Mouse (Mus musculus): Measurements from ENCODE around the gene Ptpn5.

The Ptpn5 gene

DNA sequence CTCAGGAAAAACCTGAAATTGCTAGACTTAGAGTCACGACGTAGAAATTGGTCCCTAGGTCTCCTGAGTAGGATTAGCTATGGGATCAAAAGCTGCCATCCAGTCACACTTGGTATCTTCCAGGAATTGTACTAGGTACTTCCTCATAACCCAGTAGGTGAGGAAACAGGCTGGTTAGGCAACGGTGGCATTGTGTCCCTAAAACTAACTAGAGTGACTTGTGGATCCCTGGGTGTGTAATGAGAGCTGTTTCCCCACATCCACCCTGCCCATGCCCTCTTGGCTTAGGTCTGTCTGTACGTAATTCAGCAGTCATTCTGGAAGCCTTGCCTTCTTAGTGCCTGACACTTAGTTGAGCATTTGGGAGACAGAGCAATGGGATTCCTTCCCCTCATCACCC, 77.2 kb downstream of the Ptpn5 start:
- no peak for DNase-seq (ENCODE audit: low spot score)

DNA sequence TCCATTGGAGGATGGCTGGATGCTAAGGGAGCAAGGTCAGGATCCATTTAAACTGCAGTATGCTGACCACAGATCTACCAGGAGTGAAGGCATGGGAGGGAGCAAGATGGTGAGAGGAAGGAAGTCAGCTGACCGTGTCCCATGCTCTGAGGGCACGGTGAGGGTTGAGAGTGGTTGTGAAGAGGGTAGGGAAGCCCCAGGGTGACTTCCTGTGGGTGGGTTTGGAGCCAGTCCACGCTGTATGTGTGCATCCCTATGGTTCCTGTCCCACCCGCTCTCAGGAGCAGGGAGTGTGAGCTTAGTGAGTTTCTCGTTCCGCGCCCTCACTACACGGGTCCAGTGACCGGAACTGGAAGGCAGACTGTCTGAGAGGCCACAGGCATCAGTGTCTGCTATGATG, 77.7 kb downstream of the Ptpn5 start:
- DNase-seq (ENCODE audit: low spot score) = no peak

DNA sequence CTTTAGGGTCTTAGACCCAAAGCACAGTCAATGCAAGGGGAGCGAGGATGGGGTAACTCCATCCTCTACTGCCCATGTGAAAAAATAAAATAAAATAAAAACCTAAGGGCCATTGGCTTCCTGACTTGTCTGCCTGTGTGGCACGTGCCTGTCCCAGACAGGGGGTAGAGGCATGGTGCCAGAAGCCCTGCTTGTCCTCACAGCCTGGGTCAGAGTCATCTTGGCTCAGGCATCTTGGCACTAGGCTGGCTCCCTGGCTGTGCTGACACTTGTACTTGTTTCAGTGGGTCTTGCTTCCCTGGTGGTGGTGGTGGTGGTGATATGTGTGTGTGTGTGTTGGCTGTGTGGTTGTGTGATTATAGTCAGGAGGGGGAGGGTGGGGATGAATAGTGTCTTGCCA, 78.8 kb downstream of the Ptpn5 start:
- DNase-seq (ENCODE audit: low spot score) = peak; percentile 51

DNA sequence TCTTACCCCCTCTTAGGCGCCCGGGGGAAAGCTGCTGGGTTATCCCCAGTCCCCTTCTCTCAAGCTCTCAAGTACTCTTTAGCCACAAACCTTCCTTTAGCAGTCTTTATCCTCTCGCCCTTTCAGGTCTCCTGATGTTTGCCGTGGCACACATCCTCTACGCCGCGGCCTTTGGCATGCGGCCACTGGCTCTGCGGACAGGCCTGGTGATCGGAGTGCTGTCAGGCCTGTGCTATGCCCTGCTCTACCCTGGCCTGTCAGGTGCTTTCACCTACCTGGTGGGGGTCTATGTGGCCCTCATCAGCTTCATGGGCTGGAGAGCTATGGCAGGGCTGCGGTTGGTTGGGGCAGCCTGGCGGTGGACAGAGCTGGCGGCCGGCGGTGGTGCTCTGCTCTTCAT, 80.2 kb downstream of the Ptpn5 start:
- DNase-seq (ENCODE audit: low spot score) = no peak

DNA sequence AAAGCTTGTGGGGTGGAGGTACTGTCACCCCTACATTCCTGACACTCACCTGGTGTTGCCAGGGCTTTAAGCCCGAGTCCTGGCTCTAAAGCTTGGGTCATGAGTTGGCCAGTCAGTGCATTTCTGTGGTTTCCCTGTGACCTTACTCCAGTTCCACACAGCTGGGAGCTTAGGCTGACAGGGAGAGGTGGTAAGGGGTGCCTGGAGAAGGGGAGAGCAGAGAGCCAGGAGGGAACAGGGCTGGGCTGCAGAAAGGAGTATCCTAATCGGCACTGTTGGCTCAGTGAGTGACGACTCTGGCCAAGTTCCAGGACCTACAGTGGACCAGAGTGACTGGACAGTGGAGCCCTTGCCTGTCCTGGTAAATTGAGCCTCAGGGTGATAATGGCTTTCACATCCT, 81.2 kb downstream of the Ptpn5 start:
- DNase-seq (ENCODE audit: low spot score) = peak; percentile 48

DNA sequence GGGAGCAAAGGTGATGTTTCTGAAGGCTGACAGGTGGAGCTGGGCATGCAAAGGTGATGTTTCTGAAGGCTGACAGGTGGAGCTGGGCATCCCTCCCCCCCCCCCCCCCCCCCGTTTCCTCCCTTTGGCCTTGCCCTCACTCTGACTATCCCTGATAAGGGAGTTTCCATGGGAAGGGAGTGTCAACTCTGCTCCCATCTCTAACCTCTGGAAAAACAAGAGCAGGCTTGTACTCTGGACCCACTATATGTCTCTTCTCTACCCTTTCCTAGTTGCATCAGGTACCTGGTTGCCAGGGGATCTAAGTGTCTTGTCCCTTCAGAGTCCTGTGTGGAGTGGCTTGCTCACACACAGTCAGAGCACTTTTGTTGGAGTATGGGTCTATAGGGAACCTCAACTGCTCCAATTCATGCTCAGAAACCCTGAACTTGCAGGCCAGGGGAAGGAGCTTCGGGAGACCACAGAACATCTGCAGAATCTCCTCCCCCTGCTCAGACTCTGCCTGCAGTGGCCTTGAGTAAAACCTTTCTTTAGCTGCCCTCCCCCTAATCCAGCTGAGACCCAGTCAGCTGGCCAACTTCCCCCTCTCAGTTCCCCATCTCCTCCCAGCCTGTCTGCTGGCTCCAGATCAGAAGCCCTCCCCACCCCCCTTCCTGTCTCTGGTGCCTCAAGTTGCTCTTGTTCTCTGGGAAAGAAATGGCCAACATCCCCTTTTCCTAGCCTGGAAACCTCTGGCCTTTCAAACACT, 81.9 kb downstream of the Ptpn5 start:
- no peak for DNase-seq (ENCODE audit: low spot score)

DNA sequence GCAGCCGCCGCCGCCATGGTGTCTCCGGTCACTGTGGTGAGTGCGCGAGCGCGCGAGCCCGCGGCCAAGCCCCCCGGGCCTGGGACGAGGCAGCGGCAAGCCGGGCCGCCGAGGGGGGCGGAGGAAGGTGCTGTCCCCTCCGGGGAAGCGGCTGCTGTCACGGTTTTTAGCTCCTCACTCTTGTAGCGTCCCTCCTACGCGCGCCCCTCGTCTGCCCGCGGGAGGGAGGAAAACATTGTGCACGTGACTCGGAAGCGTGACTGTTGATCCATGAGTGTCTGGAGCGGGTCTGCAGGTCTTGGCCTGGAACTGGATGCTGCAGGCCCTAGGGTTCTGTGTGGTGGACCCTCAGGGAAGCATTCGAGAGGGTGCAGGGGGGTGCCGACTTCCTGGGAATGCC, 82.7 kb downstream of the Ptpn5 start:
- DNase-seq (ENCODE audit: low spot score) = no peak

DNA sequence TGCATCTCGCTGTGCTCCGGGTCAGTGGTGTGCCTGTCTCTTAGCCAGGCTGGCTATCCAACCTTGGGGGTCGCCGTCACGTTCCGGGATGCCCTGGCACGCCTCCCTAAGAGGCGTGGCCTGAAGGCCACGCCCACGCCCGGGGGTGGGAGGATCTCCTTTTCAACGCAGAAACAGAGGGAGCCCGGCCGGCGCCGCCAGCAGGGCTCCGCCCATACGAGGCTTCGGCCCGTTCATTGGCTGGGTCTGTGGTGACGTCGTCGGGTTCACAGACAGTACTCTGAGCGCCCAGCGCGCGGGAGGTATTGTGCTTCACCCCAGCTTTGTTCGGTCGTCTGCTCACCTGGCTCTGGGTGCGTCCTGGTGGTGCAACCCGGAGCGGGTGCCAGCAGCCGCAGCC, 83.1 kb downstream of the Ptpn5 start, which contains the start of gene Tmem86a:
Gene Tmem86a (plus strand): TSS at position 236 of the 400 bp plus-strand sequence.
- DNase-seq (ENCODE audit: low spot score) = peak; percentile 74

DNA sequence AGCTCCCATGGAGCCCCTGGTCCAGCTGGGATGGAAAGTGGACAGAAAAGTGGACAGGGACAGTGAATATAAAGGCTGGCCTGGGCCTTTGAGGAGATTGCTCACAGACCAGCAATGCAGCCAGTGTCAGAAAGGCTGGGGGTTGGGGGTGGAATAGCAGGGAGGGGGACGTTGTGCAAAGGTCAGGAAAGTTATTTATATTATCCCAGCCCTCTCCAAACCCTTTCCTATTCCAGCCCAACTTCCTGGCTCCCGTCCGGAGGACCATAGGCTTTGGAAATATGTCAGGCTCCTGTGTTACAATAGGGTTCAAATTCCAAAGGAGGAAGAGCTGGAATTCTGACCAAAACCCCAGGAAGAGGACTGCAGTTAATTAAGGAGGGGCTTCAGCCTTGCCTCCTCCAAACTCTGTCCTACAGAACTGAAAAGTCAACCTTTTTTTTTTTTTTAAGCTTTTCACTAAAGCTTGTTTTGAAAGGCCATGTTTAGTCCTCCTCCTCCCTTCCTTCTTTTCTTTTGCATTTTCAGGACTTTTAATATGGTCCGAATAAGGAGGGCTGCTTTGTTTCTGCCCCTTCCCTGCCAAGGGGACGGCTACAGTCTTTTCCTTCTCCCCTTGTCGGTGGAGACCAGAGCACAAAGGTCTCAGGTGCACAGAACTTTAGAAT, 90.5 kb downstream of the Ptpn5 start:
- peak; percentile 54 for DNase-seq (ENCODE audit: low spot score)

DNA sequence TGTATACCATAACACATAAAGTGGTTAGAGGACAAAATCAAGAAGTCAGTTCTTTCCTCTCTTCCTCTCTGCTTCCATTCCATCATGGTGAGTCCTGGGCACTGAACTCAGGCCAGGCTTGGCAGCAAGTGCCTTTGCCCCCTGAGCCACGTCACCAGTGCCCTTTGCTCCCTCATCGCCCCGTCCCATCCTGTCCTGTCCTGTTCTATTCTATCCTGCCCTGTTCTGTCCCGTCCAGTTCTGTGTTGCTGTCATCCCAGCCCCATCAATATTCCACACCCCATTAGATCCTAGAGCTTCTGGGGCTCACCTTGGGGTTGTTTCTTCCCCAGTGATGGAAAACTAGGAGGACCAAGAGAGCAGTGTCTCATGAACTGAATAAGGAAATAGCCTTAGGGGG, 91.4 kb downstream of the Ptpn5 start:
- no peak for DNase-seq (ENCODE audit: low spot score)

DNA sequence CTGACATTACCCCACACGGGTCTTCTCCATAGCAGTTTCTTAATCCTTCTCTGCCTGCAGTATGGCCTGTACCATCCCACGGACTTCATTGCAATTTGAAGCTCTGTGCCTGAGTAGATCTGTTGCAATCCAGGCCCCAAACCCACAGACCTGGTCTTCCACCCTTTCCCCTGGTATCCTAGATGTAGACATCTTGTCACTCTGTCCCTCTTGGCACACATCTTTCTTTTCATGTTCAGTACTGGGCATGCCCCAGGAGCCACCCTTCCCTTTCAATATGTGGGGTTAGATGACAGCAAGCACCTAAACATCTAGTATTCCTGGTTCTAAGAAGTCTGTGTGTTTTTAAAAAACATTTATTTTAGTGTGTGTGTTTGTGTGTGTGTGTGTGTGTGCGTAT, 91.8 kb downstream of the Ptpn5 start:
- peak; percentile 57 for DNase-seq (ENCODE audit: low spot score)

DNA sequence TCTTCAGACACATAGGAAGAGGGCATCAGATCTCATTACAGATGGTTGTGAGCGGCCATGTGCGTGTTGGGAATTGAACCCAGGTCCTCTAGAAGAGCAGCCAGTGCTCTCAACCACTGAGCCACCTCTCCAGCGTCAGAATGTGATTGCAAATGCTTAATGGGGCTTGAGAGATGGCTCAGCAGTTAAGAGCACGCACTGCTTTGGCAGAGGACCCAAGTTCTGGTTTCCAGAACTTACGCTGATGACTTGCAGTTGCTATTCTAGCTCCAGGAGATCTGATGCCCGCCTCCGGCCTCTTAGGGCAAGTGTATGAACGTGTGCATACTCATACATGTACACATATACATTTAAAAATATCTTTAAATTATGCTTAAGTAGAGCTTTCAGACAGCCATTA, 98.1 kb downstream of the Ptpn5 start:
- no peak for DNase-seq (ENCODE audit: low spot score)

DNA sequence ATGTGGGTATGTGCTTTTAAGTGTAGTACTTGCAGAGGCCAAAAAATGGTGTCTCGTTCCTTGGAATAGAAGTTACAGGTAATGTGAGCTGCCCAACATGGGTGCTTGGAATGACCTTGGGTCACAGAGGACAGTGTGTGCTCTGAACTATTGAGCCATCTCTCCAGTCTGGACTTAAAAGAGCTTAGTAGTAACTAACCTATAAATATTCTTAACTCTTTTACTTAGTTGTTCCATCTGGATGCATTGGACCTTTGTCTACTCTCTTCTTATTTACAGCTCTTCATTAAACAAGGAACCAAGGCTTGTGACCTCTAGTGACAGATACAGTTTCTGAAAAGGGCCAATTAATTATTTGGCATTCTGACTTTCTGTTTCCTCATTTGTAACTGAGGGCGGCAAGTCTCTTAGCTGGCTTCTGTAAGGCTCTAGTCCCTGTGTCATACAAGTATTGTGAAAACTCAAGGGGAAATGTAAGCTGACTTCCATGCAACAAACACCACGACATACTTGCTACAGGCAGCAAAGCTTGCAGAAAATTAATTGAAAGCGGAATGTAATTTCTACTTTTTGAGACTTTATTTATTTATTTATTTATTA, 98.6 kb downstream of the Ptpn5 start:
- DNase-seq (ENCODE audit: low spot score) = no peak

DNA sequence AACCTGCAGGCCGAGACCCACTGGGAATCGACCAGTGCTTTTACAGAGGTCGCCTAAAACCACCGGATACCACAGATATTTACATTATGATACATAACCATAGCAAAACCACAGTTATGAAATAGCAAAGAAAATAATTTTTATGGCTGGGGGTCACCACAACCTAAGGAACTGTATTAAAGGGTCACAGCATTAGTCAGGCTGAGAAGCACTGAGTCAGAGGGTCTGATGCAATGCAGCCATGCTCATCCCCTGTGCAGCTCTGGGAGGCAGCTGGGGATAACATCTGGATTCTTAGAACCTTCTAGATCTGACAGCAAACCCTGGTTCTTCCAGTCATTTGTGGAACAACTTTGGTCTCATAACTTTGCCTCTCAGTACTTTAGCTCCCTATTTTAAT, 102.1 kb downstream of the Ptpn5 start:
- DNase-seq (ENCODE audit: low spot score) = no peak

DNA sequence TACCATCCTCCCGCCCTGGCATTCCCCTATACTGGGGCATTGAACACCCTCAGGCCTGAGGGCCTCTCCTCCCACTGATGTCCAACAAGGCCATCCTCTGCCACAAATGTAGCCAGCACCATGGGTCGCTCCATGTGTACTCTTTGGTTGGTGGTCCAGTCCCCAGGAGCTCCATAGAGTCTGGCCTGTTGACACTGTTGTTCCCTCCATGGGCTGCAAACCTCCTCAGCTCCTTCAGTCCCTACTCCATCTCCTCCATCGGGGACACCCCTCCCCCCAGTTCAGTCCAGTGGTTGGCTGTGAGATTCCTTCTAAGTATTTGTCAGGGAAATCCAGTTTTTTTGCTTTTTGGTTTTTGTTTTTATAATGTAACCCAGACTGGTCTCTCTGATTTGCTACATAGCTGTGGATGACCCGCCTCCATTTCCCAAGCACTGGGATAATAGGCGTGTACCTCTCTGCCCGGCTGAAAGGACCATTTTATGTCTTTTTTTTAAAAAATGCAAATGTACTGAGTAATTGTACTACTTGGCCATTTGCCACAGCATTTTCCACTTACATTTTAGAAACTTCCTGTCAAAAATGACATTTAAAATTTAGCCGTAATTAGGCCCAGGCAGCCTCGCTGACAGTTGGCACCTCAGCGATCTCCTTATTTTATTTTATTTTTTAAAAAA, 102.8 kb downstream of the Ptpn5 start:
- peak; percentile 58 for DNase-seq (ENCODE audit: low spot score)

All from adipocyte (in vitro differentiated cells).